Mouse (Mus musculus) ovary, postnatal 36 days (tissue): ENCODE data around the gene Cyp2t4.

Source experiments
- DNase-seq: peaks from one replicate; pipeline ENCODE4 v3.0.0; 2022; ENCODE audit warnings: low spot score, mixed read lengths

Gene Cyp2t4

DNA sequence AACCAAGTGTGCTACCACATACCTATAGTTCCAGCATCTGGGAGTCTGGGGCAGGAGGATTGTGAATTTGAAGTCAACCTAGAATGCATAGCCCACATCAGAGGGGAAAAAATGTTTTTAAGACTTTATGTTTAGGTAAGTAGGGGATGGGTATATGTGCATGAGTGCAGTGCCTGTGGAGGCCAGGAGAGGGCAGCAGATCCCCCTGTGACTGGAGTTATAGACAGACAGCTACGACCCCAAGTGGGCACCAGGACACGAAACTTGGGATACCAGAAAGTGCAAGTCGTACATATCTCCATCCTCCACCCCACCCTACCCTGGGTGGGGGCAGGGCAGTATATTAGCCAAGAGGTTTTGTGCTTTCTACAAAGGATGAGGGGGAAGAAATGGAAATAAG lies 31.4 kb downstream of the Cyp2t4 start:
- no peak for DNase-seq

DNA sequence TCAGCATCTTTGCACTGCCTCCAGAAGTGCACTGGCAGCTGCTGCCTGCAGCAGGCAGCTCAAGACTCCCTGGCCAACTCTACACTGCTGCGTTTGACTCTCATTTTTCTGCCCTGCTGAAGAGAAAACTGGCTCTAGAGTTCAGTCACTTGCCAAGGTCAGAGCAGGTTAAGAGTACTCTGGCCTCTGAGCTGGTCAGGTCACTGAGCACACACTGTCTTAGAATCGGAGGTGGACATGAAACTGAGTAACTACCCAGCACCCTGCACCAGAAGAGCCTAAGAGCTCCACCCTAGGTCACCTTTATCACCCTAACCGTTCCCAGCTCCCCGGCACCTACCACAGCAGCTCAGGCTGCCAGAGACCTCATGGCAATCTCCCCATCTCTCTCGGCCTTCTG lies 32.5 kb downstream of the Cyp2t4 start:
- DNase-seq = no peak

DNA sequence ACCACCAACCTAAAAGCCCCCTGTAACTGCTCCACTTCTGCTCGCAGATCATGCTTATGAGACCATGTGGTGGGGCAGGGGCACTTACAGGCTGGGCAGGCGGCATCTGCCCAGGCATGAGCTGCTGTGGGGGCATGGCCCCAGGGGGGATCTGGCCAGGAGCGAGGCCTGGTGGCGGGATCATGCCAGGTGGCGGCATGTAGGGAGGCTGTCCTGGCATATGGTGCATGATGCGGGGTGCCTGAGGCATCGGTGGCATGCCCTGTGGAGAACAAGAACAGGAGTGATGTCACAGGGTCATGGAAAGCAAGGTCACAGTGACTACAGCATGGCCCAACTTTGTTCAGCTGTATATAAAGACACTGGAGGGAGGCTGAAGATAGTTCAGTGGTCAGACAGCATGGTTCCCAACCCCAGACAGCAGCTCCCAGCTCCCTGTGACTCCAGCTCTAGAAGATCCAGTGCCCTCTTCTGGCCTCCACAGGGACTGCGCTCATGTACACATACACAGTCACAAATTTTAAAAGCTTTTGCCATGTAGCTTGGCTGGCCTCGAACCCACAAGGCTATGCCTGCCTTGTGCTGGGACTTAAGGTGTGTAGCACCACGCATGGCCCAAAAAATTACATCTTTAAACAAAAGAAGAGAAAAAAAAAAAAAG lies 35.9 kb downstream of the Cyp2t4 start:
- no peak for DNase-seq

GRCm38 (mm10) chr7:27192434-27192833 lies 38.9 kb downstream of the Cyp2t4 start:
- DNase-seq = no peak

DNA sequence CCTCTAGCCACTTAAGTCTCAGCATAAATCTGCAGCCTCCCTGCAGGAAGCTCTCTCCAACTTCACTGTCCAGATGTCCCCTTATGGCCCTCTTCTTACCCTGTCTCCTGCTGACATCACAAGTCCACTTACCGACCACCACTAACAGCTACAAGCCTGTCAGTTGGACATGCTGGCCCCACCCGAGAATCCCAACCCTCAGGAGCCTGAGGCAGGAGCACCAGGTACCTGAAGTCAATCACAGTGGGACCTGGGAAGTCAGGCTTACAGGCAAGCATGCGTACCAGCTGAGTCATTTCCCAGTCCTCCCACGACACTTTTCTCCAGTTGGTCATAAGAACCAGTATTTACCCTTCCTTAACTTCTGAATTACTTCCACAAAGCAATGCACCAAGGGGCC lies 40.2 kb downstream of the Cyp2t4 start:
- DNase-seq = no peak

- peak; percentile 91 for DNase-seq
These were observed 42.4 kb downstream of the Cyp2t4 start, which contains the start of the genes BC024978 and Snrpa for GRCm38 (mm10) chr7:27195681-27196611. Gene BC024978 (plus strand): TSS chr7:27195781. Gene Snrpa (minus strand): TSS chr7:27196271.

- no peak for DNase-seq
These were observed 43.6 kb downstream of the Cyp2t4 start for GRCm38 (mm10) chr7:27197136-27197535.

DNA sequence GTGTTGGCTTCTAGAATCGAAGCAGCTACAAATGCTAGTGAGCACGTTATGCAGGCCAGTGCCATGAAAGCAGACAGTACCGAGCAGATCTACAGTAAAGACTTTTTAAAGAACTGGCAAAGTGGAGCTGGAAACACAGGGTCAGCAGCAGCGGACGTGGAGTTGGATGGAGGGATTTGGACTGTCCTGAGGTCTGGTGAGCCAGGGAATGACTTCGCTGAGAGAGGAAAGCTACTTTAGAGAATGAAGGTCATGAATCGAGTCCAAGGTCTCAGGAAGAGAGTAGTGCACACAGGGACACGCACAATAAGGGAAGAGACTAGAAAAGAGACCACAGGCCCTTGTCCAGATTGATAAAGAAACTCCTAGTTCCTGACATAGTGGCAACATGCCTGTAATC lies 44.1 kb downstream of the Cyp2t4 start:
- no peak for DNase-seq

DNA sequence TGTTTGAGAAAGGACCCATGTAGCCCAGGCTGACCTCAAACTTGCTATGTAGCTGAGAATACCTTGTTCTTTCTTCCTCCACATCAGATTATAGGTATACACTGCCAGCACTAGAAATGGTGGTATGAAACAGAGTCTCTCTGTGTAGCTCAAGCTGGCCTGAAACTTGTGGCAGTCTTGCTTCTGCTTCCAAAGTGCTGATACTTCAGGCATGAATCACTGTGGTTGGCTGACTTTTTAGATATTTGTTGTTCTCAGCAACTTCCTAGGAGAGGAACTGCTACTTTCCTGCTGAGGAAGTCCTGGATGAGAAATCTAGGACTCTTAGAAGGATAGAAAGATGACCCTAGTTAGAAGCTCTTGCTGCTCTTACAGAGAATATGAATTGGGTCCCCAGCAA lies 44.8 kb downstream of the Cyp2t4 start:
- no peak for DNase-seq

GRCm38 (mm10) chr7:27198779-27199178 lies 45.3 kb downstream of the Cyp2t4 start:
- DNase-seq = no peak

DNA sequence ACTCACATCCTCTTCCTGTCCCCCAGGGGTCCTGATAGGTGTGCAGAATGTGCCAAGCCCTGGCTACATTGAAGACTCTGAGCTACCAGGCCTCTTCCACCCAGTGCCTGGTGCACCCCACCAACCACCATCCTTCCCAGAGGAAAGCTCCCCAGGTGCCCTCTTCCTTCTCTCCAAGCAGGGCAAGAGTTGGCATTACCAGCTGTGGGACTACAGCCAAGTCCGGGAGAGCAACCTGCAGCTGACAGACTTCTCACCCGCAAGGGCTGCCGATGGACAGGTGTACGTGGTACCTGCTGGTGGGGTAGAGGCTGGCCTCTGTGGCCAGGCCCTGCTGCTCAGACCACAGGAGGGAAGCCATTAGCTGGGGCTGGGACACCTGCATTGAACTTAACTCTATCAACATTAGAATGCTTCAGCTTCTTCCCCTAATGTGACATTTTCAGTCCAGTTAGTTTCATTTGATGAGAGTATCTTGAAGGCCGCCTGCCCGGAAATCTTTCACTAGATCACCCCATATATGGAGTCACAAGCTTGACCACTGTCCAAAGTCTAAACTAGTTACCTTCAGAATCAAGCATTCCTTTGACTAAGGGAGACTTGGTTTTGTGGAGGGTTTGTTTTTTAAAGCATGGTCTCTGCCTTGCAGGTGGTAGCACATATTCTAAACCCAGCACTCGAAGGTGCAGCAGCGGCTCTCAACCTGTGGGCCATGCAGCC lies 50.4 kb downstream of the Cyp2t4 start:
- DNase-seq = no peak
